Mouse (Mus musculus) central nervous system, embryonic 14 days (tissue): ENCODE data around the gene Pmepa1. TPM values are rescaled to one million over a fixed set of nuclear protein-coding genes. Genes with fewer than 3 reads are reported as not detected.

Source experiments
- polyA plus RNA-seq: library from polyadenylated mRNA; depleted of rRNA; stranded (reverse); fragments of >200 nt; gene quantifications from 2 replicates; pipeline ENCODE4 v1.2.3, GENCODE M21; 2012; rRNA removed

The Pmepa1 gene
- polyA plus RNA-seq, result 30.6 TPM in 2 replicates

GRCm38 (mm10) chr2:173276409-173276808 is at the start of gene Pmepa1:
TSS of gene Pmepa1 (minus strand) at chr2:173276533.

GRCm38 (mm10) chr2:173218416-173219141 is 57.8 kb downstream of the Pmepa1 start, which contains the start of gene Zbp1:
TSS of gene Zbp1 (minus strand) at chr2:173218923.

Other genes starting within 250 kb of the Pmepa1 start
- not detected in 2 replicates for gene Ctcfl, start 157.0 kb downstream of the Pmepa1 start, polyA plus RNA-seq
- 0.08 TPM in 1 of 2 replicates, not detected in the other for gene Pck1, start 123.5 kb downstream of the Pmepa1 start, polyA plus RNA-seq
- 2.0 and 3.3 TPM in 2 replicates for gene Zbp1, start 57.6 kb downstream of the Pmepa1 start, polyA plus RNA-seq
- not detected in 2 replicates for gene 1700021F07Rik, start 246.1 kb upstream of the Pmepa1 start, polyA plus RNA-seq